13 mouse cellular contexts compared by ENCODE assay signal in the genomic region with DNA sequence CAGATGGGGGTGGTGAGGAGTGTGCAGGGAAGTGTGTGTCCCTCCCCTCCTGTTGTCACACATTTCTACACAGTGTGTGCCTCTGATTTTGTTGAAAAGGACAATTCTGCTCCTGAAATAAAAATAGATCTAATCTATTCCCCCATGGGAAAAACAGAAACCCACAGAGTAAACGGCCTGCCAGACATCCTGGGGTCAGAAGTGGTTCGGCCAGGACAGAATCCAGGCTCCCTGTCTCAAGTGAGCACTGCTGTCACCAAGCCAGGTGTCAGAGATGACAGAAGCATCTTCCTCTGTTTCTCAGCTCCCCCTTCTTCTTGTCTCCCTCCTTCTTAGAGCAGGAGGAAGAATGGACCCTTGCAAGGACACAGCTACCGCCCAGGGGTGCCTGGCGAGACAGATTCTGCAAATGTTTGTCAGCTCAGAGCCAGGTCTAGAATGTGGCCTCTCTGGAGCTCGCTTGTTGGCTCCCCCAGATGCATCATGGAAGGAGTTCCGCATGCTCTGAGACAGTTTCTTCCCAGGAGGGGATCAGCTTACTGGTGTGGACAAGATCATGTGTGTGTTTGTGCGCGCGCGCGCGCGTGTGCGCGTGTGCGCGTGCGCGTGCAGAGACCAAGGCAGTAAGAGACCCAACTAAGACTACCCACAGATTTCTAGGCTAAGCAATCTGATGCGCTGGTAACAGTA. TPM values are rescaled to one million over a fixed set of nuclear protein-coding genes. Genes with fewer than 3 reads are reported as not detected.
A peak's percentile ranks its signal among the peaks of the same experiment; 100 is the strongest.
DNase-seq lines count a peak whose midpoint lies in the region; ATAC-seq and TF ChIP-seq lines count a peak whose summit lies in the region.
"Had no signal": no experiment of that assay in that cellular context is flagged by ENCODE, and none has a peak within 500 bp of the region (broad histone marks: within the 10 kb centered on the region; RNA-seq: fewer than 3 reads in every experiment).

No protein-coding gene starts in this region.

- H3K4me3 ChIP-seq in liver, embryonic 13.5 days (replicated peaks): no peak overlapping the region
- H3K4me3 ChIP-seq in liver, postnatal 0 days (ENCODE audit: low read depth, low read length): no peak overlapping the region
- no peak overlapping the region for H3K4me3 ChIP-seq in heart, adult 2 months
- H3K4me3 ChIP-seq in limb, embryonic 10.5 days: no peak overlapping the region
- H3K4me3 ChIP-seq: forebrain, embryonic 12.5 days; midbrain, embryonic 13.5 days had no signal

- peaks cover 71% of the 10 kb centered on the region for H3K4me1 ChIP-seq in liver, embryonic 13.5 days (replicated peaks)
- H3K4me1 ChIP-seq in liver, postnatal 0 days (ENCODE audit: insufficient read depth): peaks cover 15% of the 10 kb centered on the region
- H3K4me1 ChIP-seq in heart, adult 2 months (ENCODE audit: control insufficient read depth, insufficient read depth, low read length): peaks cover 5% of the 10 kb centered on the region
- H3K4me1 ChIP-seq in limb, embryonic 10.5 days: peaks cover 49% of the 10 kb centered on the region

- no peaks in the 10 kb centered on the region for H3K36me3 ChIP-seq in liver, embryonic 13.5 days
- H3K36me3 ChIP-seq in liver, postnatal 0 days (replicated peaks; ENCODE audit: insufficient read depth, low read length): no peaks in the 10 kb centered on the region
- no peaks in the 10 kb centered on the region for H3K36me3 ChIP-seq in heart, adult 2 months (ENCODE audit: control insufficient read depth, insufficient read depth, low read length)
- H3K36me3 ChIP-seq in limb, embryonic 10.5 days: no peaks in the 10 kb centered on the region
- H3K36me3 ChIP-seq: forebrain, embryonic 12.5 days; midbrain, embryonic 13.5 days had no signal

- intact Hi-C loops in heart, adult 2 months (cut with DNase I): no loop called here

- TF ChIP-seq EP300 in liver, postnatal 0 days (IDR thresholded peaks at IDR 0.05; ENCODE audit: low read depth): no peak
- no peak for TF ChIP-seq EP300 in heart, adult 2 months (IDR thresholded peaks at IDR 0.05; ENCODE audit: insufficient read depth, low read depth, low read length)

- H3K4me2 ChIP-seq in liver, embryonic 13.5 days: no peak overlapping the region
- no peak overlapping the region for H3K4me2 ChIP-seq in liver, postnatal 0 days (ENCODE audit: low read depth, low read length)
- H3K4me2 ChIP-seq: forebrain, embryonic 12.5 days; midbrain, embryonic 13.5 days had no signal

- no peaks in the 10 kb centered on the region for H3K27me3 ChIP-seq in liver, embryonic 13.5 days
- no peaks in the 10 kb centered on the region for H3K27me3 ChIP-seq in liver, postnatal 0 days (ENCODE audit: insufficient read depth, low read length)
- no peaks in the 10 kb centered on the region for H3K27me3 ChIP-seq in heart, adult 2 months (ENCODE audit: control insufficient read depth, insufficient read depth, low read length)
- no peaks in the 10 kb centered on the region for H3K27me3 ChIP-seq in limb, embryonic 10.5 days (ENCODE audit: low read depth, poor library complexity, severe bottlenecking)
- H3K27me3 ChIP-seq: forebrain, embryonic 12.5 days; midbrain, embryonic 13.5 days; Patski had no signal

- ATAC-seq in liver, embryonic 13.5 days (ENCODE audit: low read depth): no peak
- no peak for ATAC-seq in liver, postnatal 0 days
- ATAC-seq in CD4-positive, CD25-positive, alpha-beta regulatory T cell, adult 4 months: no peak
- ATAC-seq: midbrain, embryonic 13.5 days had no signal

- TF ChIP-seq CTCF in liver, postnatal 0 days (IDR thresholded peaks at IDR 0.05; ENCODE audit: low read depth): no peak
- no peak for TF ChIP-seq CTCF in heart, adult 2 months (IDR thresholded peaks at IDR 0.05)

- H3K27ac ChIP-seq in liver, embryonic 13.5 days: peak overlapping the region; percentile 29
- no peak overlapping the region for H3K27ac ChIP-seq in liver, postnatal 0 days (ENCODE audit: low read depth)
- peak overlapping the region; percentile 38 for H3K27ac ChIP-seq in heart, adult 2 months
- peak overlapping the region; percentile 77 for H3K27ac ChIP-seq in limb, embryonic 10.5 days
- H3K27ac ChIP-seq: forebrain, embryonic 12.5 days; midbrain, embryonic 13.5 days had no signal

- no peaks in the 10 kb centered on the region for H3K9me3 ChIP-seq in liver, embryonic 13.5 days (replicated peaks)
- no peaks in the 10 kb centered on the region for H3K9me3 ChIP-seq in liver, postnatal 0 days (ENCODE audit: low read length)
- no peaks in the 10 kb centered on the region for H3K9me3 ChIP-seq in limb, embryonic 10.5 days (replicated peaks)
- H3K9me3 ChIP-seq: forebrain, embryonic 12.5 days; midbrain, embryonic 13.5 days had no signal

- no peak for TF ChIP-seq POLR2A in heart, adult 2 months (IDR thresholded peaks at IDR 0.05; ENCODE audit: insufficient read depth, low read depth, low read length)

- 90% methylated on average over 20 of the region's 20 CpGs for WGBS in liver, embryonic 13.5 days (ENCODE audit: insufficient replicate concordance)
- 92% methylated on average over 20 of the region's 20 CpGs for WGBS in liver, postnatal 0 days (ENCODE audit: insufficient replicate concordance)
- 85% methylated on average over 20 of the region's 20 CpGs for WGBS in heart, adult 2 months
- 87% methylated on average over 20 of the region's 20 CpGs for WGBS in limb, embryonic 10.5 days

- 0 out of 2 replicates have a peak overlapping the region, but pooled peaks have one; percentile 26 for H3K9ac ChIP-seq in liver, embryonic 13.5 days
- H3K9ac ChIP-seq in liver, postnatal 0 days (replicated peaks): no peak overlapping the region
- no peak overlapping the region for H3K9ac ChIP-seq in heart, adult 2 months (ENCODE audit: low read depth, low read length)
- H3K9ac ChIP-seq: forebrain, embryonic 12.5 days; midbrain, embryonic 13.5 days had no signal

- H3K79me2 ChIP-seq in heart, adult 2 months (replicated peaks; ENCODE audit: control insufficient read depth, insufficient read depth, low read length): no peaks in the 10 kb centered on the region

- peak; percentile 45 for DNase-seq in adrenal gland, postnatal 14 days
- DNase-seq in adrenal gland, adult 2 months: no peak
- no peak for DNase-seq in liver, embryonic 13.5 days
- DNase-seq in liver, postnatal 0 days: no peak
- DNase-seq in heart, adult 2 months: peak; percentile 31 to 56
- no peak for DNase-seq in limb, embryonic 10.5 days (ENCODE audit: low spot score)
- DNase-seq in thymus, postnatal 0 days (ENCODE audit: low spot score): no peak
- DNase-seq: lung, adult 2 months had no signal

RNA-seq across cellular contexts. Expression of a gene that starts 29.5 kb away (rescaled TPM):
- total RNA-seq in adrenal gland, postnatal 14 days (2021): 6.4 and 7.3 TPM in 2 replicates
- 1 to 10 TPM; 3.9 to 6.2 TPM for total RNA-seq in adrenal gland, adult 2 months (2021)
- 8.3 and 9.3 TPM in 2 replicates for polyA plus RNA-seq in adrenal gland, adult 2 months (2012; rRNA removed)
- polyA plus RNA-seq in liver, embryonic 13.5 days (2015; fragmentation: Nextera tagmentation; extraction: Ambion mirVana): 1.3 and 1.4 TPM in 2 replicates
- 0.58 and 0.75 TPM in 2 replicates for polyA plus RNA-seq in liver, postnatal 0 days (2015; fragmentation: Nextera tagmentation; extraction: Ambion mirVana)
- total RNA-seq in heart, adult 2 months (2021): under 1 TPM; 0.60 to 0.64 TPM
- 0.96 and 1.7 TPM in 2 replicates for polyA plus RNA-seq in heart, adult 2 months (2012; rRNA removed)
- 17.2 and 17.3 TPM in 2 replicates for polyA plus RNA-seq in limb, embryonic 10.5 days (2016; fragmentation: Nextera tagmentation; extraction: Ambion mirVana)
- polyA plus RNA-seq in thymus, postnatal 0 days (2015; fragmentation: Nextera tagmentation; extraction: Ambion mirVana): 5.8 and 6.6 TPM in 2 replicates
- polyA plus RNA-seq in CD4-positive, CD25-positive, alpha-beta regulatory T cell, adult 4 months (2017; shearing (Covaris generic)): 1 to 10 TPM; 1.3 to 2.1 TPM
- total RNA-seq: common myeloid progenitor, adult 5-6 weeks had no signal

Comparison
In these comparisons a context has a peak if more than half of its experiments do, and no peak if none do; other contexts are left out.
1. DNase-seq: peak in adrenal gland, postnatal 14 days (single experiment) and heart, adult 2 months (2 of 2); none in adrenal gland, adult 2 months (single experiment), liver, embryonic 13.5 days (single experiment), liver, postnatal 0 days (single experiment), limb, embryonic 10.5 days (single experiment) and thymus, postnatal 0 days (single experiment).